Mouse (Mus musculus): ENCODE measurements at regions not wholly inside any gene's neighbourhood (a gene's known extent, or its start where the extent isn't known, plus 50 kb on each side); places are given as distances from the start of the nearest gene placed in this dataset.

- peak; percentile 24 for DNase-seq (ENCODE audit: low spot score)
- WGBS, result 47% methylated on average over 3 of the region's 3 CpGs
- Histone ChIP-seq H3K36me3 (replicated peaks) (no peaks in the 10 kb centered on the region), H3K27me3 (replicated peaks; ENCODE audit: low read depth, poor library complexity, severe bottlenecking) (0 out of 2 replicates have a peak, but pooled peaks cover 9% of the 10 kb centered on the region), H3K27ac (replicated peaks) (peak overlapping the region; percentile 68), H3K4me3 (peak overlapping the region; percentile 34; the same call in 1 of the 2 replicates), H3K4me1 (peaks cover 59% of the 10 kb centered on the region), H3K9me3 (no peaks in the 10 kb centered on the region)
These were observed 71.7 kb upstream of the Dlg1 start for GRCm38 (mm10) chr16:31591565-31591964.

GRCm38 (mm10) chr16:31592014-31592871 lies 71.0 kb upstream of the Dlg1 start:
- peak overlapping the region; percentile 34 for H3K4me3 ChIP-seq
- 15% methylated on average over 7 of the region's 7 CpGs for WGBS
- peak; percentile 85 for DNase-seq (ENCODE audit: low spot score)
- H3K27ac ChIP-seq (replicated peaks), result peak overlapping the region; percentile 81
- peaks cover 53% of the 10 kb centered on the region for H3K4me1 ChIP-seq
- H3K9me3 ChIP-seq, result no peaks in the 10 kb centered on the region
- H3K27me3 ChIP-seq (replicated peaks; ENCODE audit: low read depth, poor library complexity, severe bottlenecking), result 0 out of 2 replicates have a peak, but pooled peaks cover 9% of the 10 kb centered on the region
- H3K36me3 ChIP-seq (replicated peaks), result no peaks in the 10 kb centered on the region

GRCm38 (mm10) chr16:31592973-31593683 lies 70.1 kb upstream of the Dlg1 start:
- 41% methylated on average over 9 of the region's 9 CpGs for WGBS
- H3K4me1 ChIP-seq, result peaks cover 52% of the 10 kb centered on the region
- H3K4me3 ChIP-seq, result 0 out of 2 replicates have a peak overlapping the region, but pooled peaks have one; percentile 28
- H3K27me3 ChIP-seq (replicated peaks; ENCODE audit: low read depth, poor library complexity, severe bottlenecking), result 0 out of 2 replicates have a peak, but pooled peaks cover 9% of the 10 kb centered on the region
- H3K9me3 ChIP-seq, result no peaks in the 10 kb centered on the region
- H3K27ac ChIP-seq (replicated peaks), result peak overlapping the region; percentile 81
- H3K36me3 ChIP-seq (replicated peaks), result no peaks in the 10 kb centered on the region
- DNase-seq (ENCODE audit: low spot score), result peak; percentile 22

GRCm38 (mm10) chr16:31597965-31598364 lies 65.3 kb upstream of the Dlg1 start:
- no peak for DNase-seq (ENCODE audit: low spot score)
- no peaks in the 10 kb centered on the region for H3K36me3 ChIP-seq (replicated peaks)
- H3K9me3 ChIP-seq, result no peaks in the 10 kb centered on the region
- H3K4me1 ChIP-seq, result peaks cover 15% of the 10 kb centered on the region
- WGBS, result 86% methylated on average over 5 of the region's 5 CpGs
- H3K27ac ChIP-seq (replicated peaks), result peak overlapping the region; percentile 3; the same call in 1 of the 2 replicates
- H3K4me3 ChIP-seq, result no peak overlapping the region
- H3K27me3 ChIP-seq (replicated peaks; ENCODE audit: low read depth, poor library complexity, severe bottlenecking), result no peaks in the 10 kb centered on the region

- Histone ChIP-seq H3K4me1 (peaks cover 10% of the 10 kb centered on the region), H3K27ac (replicated peaks) (peak overlapping the region; percentile 3; the same call in 1 of the 2 replicates), H3K27me3 (replicated peaks; ENCODE audit: low read depth, poor library complexity, severe bottlenecking) (no peaks in the 10 kb centered on the region), H3K4me3 (no peak overlapping the region), H3K9me3 (no peaks in the 10 kb centered on the region), H3K36me3 (replicated peaks) (no peaks in the 10 kb centered on the region)
- 85% methylated on average over 9 of the region's 9 CpGs for WGBS
- no peak for DNase-seq (ENCODE audit: low spot score)
These were observed 64.7 kb upstream of the Dlg1 start for GRCm38 (mm10) chr16:31598409-31598988.

- H3K27me3 ChIP-seq (replicated peaks; ENCODE audit: low read depth, poor library complexity, severe bottlenecking), result no peaks in the 10 kb centered on the region
- no peak for DNase-seq (ENCODE audit: low spot score)
- H3K9me3 ChIP-seq, result no peaks in the 10 kb centered on the region
- H3K4me1 ChIP-seq, result 0 out of 2 replicates have a peak, but pooled peaks cover 6% of the 10 kb centered on the region
- H3K4me3 ChIP-seq, result no peak overlapping the region
- WGBS, result 90% methylated on average over 6 of the region's 6 CpGs
- no peaks in the 10 kb centered on the region for H3K36me3 ChIP-seq (replicated peaks)
- H3K27ac ChIP-seq (replicated peaks), result no peak overlapping the region
These were observed 64.2 kb upstream of the Dlg1 start for GRCm38 (mm10) chr16:31598989-31599421.

GRCm38 (mm10) chr16:31601278-31601677 lies 62.0 kb upstream of the Dlg1 start:
- no peak for DNase-seq (ENCODE audit: low spot score)
- H3K4me1 ChIP-seq, result 0 out of 2 replicates have a peak, but pooled peaks cover 8% of the 10 kb centered on the region
- no peaks in the 10 kb centered on the region for H3K27me3 ChIP-seq (replicated peaks; ENCODE audit: low read depth, poor library complexity, severe bottlenecking)
- no peaks in the 10 kb centered on the region for H3K9me3 ChIP-seq
- H3K27ac ChIP-seq (replicated peaks), result no peak overlapping the region
- H3K36me3 ChIP-seq (replicated peaks), result no peaks in the 10 kb centered on the region
- WGBS, result 96% methylated on average over 3 of the region's 3 CpGs
- H3K4me3 ChIP-seq, result no peak overlapping the region

GRCm38 (mm10) chr16:31603185-31603584 lies 60.1 kb upstream of the Dlg1 start:
- DNase-seq (ENCODE audit: low spot score), result no peak
- Histone ChIP-seq H3K4me3 (no peak overlapping the region), H3K9me3 (no peaks in the 10 kb centered on the region), H3K27me3 (replicated peaks; ENCODE audit: low read depth, poor library complexity, severe bottlenecking) (no peaks in the 10 kb centered on the region), H3K4me1 (peaks cover 15% of the 10 kb centered on the region; the same call in 1 of the 2 replicates), H3K27ac (replicated peaks) (no peak overlapping the region), H3K36me3 (replicated peaks) (no peaks in the 10 kb centered on the region)
- 68% methylated on average over 11 of the region's 11 CpGs for WGBS

- H3K27me3 ChIP-seq (replicated peaks; ENCODE audit: low read depth, poor library complexity, severe bottlenecking), result no peaks in the 10 kb centered on the region
- WGBS, result 83% methylated on average over 11 of the region's 11 CpGs
- peak overlapping the region; percentile 58 for H3K27ac ChIP-seq (replicated peaks)
- DNase-seq (ENCODE audit: low spot score), result no peak
- no peaks in the 10 kb centered on the region for H3K36me3 ChIP-seq (replicated peaks)
- peaks cover 12% of the 10 kb centered on the region; the same call in 1 of the 2 replicates for H3K4me1 ChIP-seq
- no peaks in the 10 kb centered on the region for H3K9me3 ChIP-seq
- H3K4me3 ChIP-seq, result no peak overlapping the region
These were observed 56.7 kb upstream of the Dlg1 start for GRCm38 (mm10) chr16:31606389-31607177.

GRCm38 (mm10) chr16:31608964-31609363 lies 54.3 kb upstream of the Dlg1 start:
- Histone ChIP-seq H3K9me3 (no peaks in the 10 kb centered on the region), H3K4me3 (no peak overlapping the region), H3K4me1 (peaks cover 12% of the 10 kb centered on the region; the same call in 1 of the 2 replicates), H3K36me3 (replicated peaks) (no peaks in the 10 kb centered on the region), H3K27ac (replicated peaks) (no peak overlapping the region), H3K27me3 (replicated peaks; ENCODE audit: low read depth, poor library complexity, severe bottlenecking) (no peaks in the 10 kb centered on the region)
- WGBS, result 90% methylated on average over 7 of the region's 7 CpGs
- no peak for DNase-seq (ENCODE audit: low spot score)

- 87% methylated on average over 10 of the region's 10 CpGs for WGBS
These were observed 53.7 kb upstream of the Dlg1 start for GRCm38 (mm10) chr16:31609394-31610172.

More at GRCm38 (mm10) chr16:31609394-31610172, 53.7 kb upstream of the Dlg1 start:
- Histone ChIP-seq H3K36me3 (replicated peaks) (no peaks in the 10 kb centered on the region), H3K27ac (replicated peaks) (no peak overlapping the region), H3K27me3 (replicated peaks; ENCODE audit: low read depth, poor library complexity, severe bottlenecking) (no peaks in the 10 kb centered on the region), H3K4me1 (peaks cover 12% of the 10 kb centered on the region; the same call in 1 of the 2 replicates), H3K4me3 (no peak overlapping the region), H3K9me3 (no peaks in the 10 kb centered on the region)
- no peak for DNase-seq (ENCODE audit: low spot score)
